Mouse (Mus musculus): Measurements from ENCODE around the gene Tnnt3.

The Tnnt3 gene

DNA sequence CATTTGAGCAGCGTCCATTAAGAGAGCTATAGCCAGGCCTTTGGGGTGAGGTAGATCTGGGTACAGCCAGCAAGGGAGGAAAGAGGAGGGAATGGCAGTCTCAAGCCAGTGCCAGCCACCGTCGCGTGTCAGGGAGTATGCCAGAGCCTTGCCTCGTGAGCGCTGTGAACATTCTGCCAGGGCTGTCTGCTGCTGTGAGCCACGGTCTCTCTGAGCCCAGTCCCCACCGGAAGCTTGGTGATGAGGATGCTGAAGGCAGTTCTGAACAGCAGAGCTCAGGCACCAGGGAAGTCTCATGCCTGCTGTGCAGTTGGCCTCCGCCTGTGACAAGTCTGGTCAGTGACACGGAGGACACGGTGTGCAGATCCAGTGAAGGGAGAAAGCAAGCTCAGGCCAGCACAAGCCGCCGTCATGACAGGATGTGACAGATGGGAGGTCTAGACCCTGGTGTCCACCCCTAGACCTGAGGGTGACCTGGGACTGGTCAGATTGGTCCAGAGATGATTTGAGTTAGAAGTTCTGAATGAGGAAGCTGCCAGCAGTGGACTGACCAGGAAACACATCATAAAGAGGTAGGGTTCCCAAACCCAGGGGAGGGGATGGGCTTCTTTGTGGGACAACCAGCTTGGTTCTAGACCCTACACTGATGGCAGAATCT, 21.7 kb upstream of the Tnnt3 start:
- no peak for DNase-seq

GRCm38 (mm10) chr7:142478001-142478400, 20.6 kb upstream of the Tnnt3 start:
- DNase-seq = no peak

DNA sequence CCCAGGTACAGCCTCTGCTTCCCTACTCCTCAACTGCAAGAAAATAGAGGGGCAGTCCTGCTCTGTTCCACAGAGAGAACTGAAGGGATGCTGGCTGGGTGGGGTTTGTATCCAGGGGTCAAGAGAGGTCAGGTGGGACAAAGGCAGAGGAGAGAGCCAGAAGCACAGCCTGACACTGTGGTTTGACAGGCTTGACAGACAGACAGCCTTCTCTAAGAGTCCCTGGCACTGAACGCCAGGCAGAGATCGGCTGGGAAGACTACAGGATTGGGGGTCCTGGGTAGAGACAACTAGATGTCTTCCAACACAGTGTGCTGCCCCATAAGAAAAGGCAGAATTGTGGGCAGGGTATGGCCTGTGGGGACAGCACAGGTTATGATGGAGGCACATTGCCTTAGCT, 20.1 kb upstream of the Tnnt3 start:
- no peak for DNase-seq

- no peak for DNase-seq
Measured at GRCm38 (mm10) chr7:142479307-142479706, 19.3 kb upstream of the Tnnt3 start.

GRCm38 (mm10) chr7:142479886-142480285, 18.8 kb upstream of the Tnnt3 start:
- DNase-seq = no peak

DNA sequence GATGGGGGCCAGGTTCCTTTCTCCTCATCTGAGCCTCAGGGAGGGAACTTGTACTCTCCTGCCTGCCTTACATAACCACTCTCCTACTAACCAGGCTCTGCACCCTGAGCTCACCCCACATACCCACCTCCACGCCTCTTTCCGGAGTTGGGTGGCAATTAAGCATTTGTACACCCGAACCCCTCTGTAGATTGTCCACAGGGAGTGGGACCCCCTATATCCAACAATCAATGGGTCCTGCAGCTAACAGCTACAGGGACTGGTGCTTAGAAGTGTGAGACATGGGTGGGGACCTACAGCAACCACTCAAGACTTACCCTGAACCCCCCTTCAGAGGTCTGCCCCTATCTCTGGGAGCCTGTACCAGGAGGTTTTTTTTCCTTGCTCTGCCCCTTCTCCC, 18.0 kb upstream of the Tnnt3 start:
- DNase-seq = no peak

GRCm38 (mm10) chr7:142481186-142481567, 17.5 kb upstream of the Tnnt3 start:
- no peak for DNase-seq

DNA sequence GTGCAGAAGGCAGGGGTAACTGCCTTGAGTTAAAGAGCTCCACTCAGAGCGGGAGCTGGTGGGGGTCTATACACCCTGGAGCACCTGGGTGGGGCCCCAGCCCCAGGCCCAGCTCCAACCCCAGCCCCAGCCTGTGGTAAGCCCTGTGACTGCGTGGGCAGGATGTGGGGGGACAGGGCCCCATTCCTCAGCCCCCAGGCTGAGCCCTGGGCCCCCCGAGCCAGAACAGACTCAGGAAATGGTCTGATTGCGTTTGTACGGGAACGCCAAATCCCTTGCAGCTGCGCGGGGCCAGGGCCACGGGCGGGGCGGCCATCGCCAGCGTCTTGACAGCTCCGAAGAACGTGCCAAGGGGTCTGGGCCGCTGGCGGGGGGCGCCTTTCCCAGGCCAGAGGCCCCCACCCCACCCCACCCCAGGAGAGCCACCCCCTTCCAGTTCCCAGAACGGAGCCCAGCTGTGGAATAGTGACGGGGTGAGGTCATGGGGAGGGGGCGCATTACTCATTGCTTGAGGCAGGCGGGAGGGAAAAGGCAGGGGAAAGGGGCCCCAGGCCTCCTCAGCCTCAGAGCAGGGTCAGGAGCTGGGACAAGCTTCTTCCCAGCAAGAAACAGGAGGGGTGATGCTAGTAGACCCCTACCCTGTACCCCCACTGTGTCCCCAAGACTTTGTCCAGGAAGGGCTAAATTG, 16.9 kb upstream of the Tnnt3 start:
- DNase-seq = no peak

DNA sequence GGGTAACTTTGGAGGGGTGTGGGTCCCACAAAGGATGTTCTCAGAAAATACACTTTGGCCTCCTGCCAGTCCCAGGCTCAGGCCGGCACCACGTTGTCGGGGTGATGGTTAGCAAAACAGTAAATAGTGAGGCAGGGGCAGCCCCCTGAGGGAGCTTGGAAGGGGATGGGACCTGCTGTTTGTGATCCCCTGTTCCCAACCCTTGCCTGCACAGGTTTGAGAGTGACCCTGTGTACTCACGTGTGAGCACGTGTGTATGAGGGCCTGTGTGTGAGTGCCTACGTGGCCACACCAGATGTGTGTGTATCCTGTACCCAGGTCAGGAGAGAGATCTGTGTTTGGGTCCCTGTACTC, 16.4 kb upstream of the Tnnt3 start:
- no peak for DNase-seq

DNA sequence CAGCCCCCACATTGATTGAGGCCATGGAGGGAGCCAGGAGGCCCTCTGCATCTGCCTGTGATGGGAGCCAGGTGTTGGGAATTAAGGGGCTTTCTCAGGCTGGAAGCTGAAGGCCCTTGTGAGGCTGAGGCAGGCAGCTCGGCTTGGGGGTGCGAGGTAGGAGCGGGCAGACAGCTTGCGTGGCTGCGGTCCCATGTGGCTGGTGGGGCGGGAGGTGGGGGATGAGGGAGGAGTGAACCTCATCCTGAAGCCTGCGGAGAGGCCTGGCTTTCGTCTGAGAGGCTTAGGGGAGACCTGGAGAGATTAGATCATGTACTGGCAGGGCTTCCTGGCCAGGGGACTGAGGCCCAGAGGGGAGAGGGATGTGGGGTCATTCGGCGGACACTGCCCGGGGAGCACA, 15.5 kb upstream of the Tnnt3 start:
- no peak for DNase-seq

DNA sequence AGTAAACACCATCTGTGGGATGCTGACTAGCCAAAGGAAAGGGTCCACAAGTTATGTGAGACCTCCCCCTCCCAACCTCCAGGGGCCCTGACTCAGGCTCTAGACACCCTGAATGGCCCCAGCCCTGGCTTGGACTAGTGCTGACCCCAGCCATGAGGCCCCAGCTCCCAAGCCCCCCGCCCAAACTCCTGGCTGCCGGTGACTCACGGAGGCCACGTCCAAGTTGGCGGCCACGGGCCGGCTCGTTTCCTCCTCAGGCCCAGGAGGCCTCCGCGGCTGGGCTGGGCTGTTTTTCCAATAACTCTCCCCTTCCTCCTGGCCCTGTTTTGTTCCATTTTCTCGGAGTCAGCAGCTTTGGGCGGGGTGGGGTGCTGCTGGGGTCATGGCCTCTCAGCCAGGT, 13.9 kb upstream of the Tnnt3 start:
- DNase-seq = no peak

DNA sequence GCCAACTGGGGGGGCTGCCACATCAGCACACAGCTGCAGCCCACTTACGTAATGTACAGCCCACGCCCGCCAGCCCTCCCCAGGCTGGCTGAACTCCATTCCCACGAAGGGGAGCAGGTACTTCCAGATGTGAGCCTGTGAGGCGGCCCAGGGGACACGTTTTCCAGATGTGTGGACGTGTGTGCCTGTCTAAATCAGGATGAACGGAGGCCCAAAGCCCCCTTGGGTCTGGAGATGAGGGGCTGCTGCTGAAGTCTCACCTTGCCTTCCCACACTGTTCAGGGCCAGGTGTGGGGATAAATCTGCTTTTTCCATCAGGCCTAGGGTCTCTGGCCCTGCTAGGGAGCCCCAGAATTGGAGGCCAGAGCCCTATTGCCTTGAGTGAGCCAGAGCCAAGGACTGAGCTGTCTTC, 11.9 kb upstream of the Tnnt3 start:
- DNase-seq = no peak

- no peak for DNase-seq
Measured at GRCm38 (mm10) chr7:142487341-142487859, 11.2 kb upstream of the Tnnt3 start.

DNA sequence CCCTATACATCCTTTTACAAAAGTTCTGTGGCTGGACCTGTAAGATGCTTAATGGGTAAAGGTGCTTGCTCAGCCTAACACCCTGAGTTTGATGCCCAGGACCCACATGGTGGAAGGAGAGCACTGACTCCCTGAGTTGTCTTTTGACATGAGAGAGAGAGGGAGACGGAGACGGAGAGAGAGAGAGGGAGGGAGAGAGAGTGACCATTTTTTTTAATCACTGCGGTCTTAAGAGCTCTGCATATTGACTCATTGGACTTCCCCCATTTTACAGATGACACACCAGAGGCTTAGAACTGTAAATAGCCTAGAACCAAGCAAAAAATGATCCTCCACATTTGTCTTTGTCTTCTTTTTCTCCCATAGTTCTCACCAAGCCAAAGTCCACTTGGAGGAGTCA, 10.6 kb upstream of the Tnnt3 start:
- DNase-seq = no peak

DNA sequence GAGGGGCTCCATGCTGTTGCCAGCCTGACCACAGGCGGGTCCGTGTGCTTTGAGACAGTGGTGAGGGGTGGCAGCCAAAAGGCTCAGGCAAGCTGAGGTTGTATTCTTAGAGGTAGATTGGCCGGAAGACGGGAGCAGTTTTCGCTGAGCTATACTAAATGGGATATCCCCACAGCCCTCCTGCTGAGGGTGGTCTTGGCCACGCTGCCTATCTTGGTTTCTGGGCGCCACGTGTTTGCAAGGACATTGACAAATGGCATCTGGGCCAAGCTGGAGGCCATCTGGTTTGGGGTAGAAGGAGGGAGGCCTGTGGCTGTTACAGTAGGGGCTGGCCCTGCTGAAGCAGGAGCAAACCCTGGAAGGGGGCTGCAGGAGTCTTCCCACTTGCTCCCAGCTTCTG, 5.1 kb upstream of the Tnnt3 start:
- no peak for DNase-seq

- no peak for DNase-seq
Measured at GRCm38 (mm10) chr7:142496158-142496557, 2.5 kb upstream of the Tnnt3 start.

GRCm38 (mm10) chr7:142496800-142497199, 1.8 kb upstream of the Tnnt3 start:
- DNase-seq = no peak

GRCm38 (mm10) chr7:142497775-142498174, 861 bp upstream of the Tnnt3 start:
- peak; percentile 64 for DNase-seq

DNA sequence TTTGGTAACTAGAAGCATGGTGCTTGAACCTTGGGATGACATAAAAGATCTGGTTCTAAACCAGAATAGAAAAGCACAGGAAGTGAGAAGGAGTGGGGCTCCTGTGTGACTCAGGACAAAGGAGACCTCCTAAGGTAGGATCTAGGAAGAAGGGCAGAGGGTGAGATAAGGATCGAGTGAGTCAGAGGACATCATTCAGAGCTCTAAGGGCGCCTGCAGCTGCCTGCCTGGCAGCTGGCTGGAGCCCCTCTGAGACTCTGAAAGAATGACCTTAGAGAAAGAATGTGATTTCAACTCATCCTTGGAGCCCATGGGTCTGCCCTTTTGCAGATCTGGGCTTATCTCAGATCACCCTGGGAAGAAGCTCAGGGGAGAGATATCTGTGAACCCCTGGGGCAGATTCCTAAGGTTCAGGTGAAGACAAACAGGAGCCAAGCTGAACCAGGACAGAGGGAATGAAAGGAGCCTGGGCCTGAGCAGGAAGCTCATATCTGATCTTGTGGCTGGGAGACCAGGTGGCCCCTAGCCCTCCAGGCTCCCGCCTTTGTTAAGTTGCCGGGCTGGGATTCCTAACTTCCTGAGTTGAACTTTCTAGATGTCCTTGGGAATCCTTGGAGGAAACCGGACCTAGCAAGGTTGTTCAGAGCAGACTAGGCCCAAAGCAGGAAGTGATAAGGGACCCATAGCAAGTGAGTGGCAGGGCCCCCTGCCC, 530 bp downstream of the Tnnt3 start:
- DNase-seq = no peak

- no peak for DNase-seq
Measured at GRCm38 (mm10) chr7:142500032-142500431, 1.4 kb downstream of the Tnnt3 start.

DNA sequence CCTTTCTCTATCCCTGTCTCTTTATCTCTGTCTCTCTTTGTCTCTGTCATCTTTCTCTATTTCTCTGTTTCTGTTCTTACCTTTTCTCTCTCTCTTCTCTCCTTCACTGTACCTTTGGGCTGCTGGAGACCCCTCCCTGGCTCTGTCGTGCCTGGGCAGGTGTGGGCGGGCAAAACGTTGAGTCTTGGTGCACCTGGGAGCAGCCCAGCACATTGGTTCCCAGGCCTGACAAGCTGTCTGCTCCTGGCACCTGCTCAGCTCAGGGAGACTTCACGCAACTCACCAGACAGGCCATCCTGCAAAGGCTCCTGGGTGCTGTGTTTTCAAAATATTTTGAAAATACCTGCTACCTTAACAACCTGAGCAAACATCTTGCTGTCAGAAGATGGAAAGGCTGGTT, 4.6 kb downstream of the Tnnt3 start:
- DNase-seq = no peak

- no peak for DNase-seq
Measured at GRCm38 (mm10) chr7:142505942-142506341, 7.3 kb downstream of the Tnnt3 start.

DNA sequence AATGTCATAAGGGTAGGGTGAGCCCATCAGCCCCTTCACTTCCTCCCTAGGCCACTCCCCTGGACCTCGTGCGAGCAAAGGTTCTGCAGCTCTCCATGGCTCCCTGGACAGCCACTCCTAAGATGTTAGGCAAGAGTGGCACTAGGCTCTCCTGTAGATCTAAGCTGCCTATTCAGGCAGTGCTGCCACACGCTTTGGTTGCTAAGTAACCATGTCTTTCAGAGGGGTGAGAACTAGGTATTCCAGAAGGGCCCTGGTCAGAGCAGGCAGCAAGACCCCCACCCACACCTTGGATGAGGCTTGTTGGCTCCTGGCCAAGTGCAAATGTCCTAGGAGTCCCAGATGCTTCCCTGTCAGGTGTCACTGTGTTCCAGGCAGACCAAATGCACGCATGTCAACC, 7.9 kb downstream of the Tnnt3 start:
- no peak for DNase-seq

- DNase-seq = no peak
Measured at GRCm38 (mm10) chr7:142507453-142507852, 8.8 kb downstream of the Tnnt3 start.
